Mouse (Mus musculus) megakaryocyte, embryonic 14.5 days (primary cell): ENCODE measurements at regions not wholly inside any gene's neighbourhood (a gene's known extent, or its start where the extent isn't known, plus 50 kb on each side); places are given as distances from the start of the nearest gene placed in this dataset.

Source experiments
- FLI1 ChIP-seq: IDR thresholded peaks from 2 replicates; pipeline ENCODE4 v1.6.1; 2012; ENCODE audit warnings: low read length, inconsistent platforms, mixed read lengths
- GATA1 ChIP-seq: IDR thresholded peaks from 3 replicates; pipeline ENCODE4 v1.6.1; 2012; ENCODE audit warnings: mixed read lengths, low read length, inconsistent platforms, borderline replicate concordance

DNA sequence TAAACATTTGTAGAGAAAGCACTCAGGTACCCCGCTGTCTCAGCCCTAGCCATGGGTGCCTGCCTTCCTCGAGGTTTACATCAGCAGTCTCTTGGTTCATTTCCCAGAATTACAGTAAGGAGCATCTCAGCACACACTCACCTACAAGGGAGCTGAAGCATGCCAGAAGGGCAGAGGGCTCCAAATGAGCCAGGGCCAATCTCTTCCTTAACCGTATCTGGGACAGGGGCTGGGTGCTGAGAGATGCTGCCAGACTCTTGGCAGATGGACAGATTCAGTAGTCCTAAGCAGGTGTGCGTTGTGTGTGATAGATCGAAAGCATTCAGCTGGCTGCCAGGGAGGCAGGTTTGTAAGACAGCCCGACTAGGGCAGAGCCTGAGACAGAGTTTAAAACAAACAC is 97.0 kb downstream of the Fam168b start:
- TF ChIP-seq GATA1 (no peak), FLI1 (no peak)
